Mouse (Mus musculus): ENCODE data around the gene Tmem245. TPM values are rescaled to one million over a fixed set of nuclear protein-coding genes. Genes with fewer than 3 reads are reported as not detected.

Gene Tmem245
- polyA plus RNA-seq, 1 experiment from 2014 or later, result 23.1 TPM

MicroRNAs encoded within 50 kb of the gene (microRNA counts, 519-probe panel; counts per million panel counts)
- 4,059 counts per million, percentile 35 among the panel's probes with 10 or more counts for microRNA mmu-miR-32

Small RNA genes lying within 50 kb of the gene (microRNA-seq; reads per million reads assigned to microRNA genes)
- 147 reads per million, percentile 58 among the genes with 10 or more reads in this experiment for gene Mir32

Other genes starting within 250 kb of the Tmem245 start
- gene Gm26657, start 207.4 kb downstream of the Tmem245 start, polyA plus RNA-seq (2016; fragmentation: Nextera tagmentation; extraction: Ambion mirVana), result not detected in 2 replicates
- not detected in 2 replicates for gene Actl7b, start 206.0 kb downstream of the Tmem245 start, polyA plus RNA-seq (2016; fragmentation: Nextera tagmentation; extraction: Ambion mirVana)
- not detected in 2 replicates for gene Actl7a, start 204.0 kb downstream of the Tmem245 start, polyA plus RNA-seq (2016; fragmentation: Nextera tagmentation; extraction: Ambion mirVana)
- gene Elp1, start 145.1 kb downstream of the Tmem245 start, polyA plus RNA-seq (2016; fragmentation: Nextera tagmentation; extraction: Ambion mirVana), result 48.6 and 49.4 TPM in 2 replicates
- gene Fam206a, start 145.1 kb downstream of the Tmem245 start, polyA plus RNA-seq (2016; fragmentation: Nextera tagmentation; extraction: Ambion mirVana), result 12.2 and 14.6 TPM in 2 replicates
- gene Ctnnal1, start 82.2 kb downstream of the Tmem245 start, polyA plus RNA-seq (2016; fragmentation: Nextera tagmentation; extraction: Ambion mirVana), result 20.5 and 21.7 TPM in 2 replicates
- 0.27 and 0.42 TPM in 2 replicates for gene Frrs1l, start 43.0 kb upstream of the Tmem245 start, polyA plus RNA-seq (2016; fragmentation: Nextera tagmentation; extraction: Ambion mirVana)
- 0.29 and 0.31 TPM in 2 replicates for gene Epb41l4b, start 196.0 kb upstream of the Tmem245 start, polyA plus RNA-seq (2016; fragmentation: Nextera tagmentation; extraction: Ambion mirVana)

Data from heart, embryonic 12.5 days (tissue).